Mouse (Mus musculus) layer of hippocampus, adult 9-10 months (tissue): ENCODE results near the gene Desi1.
"Not testable (repeated sequence)": the region's sequence is repeated elsewhere in the genome, so short reads cannot be mapped to it uniquely, and the experiment has no call there.

Source experiments
- DNase-seq: peaks from one replicate; pipeline ENCODE4 v3.0.0; 2022; ENCODE audit warnings: low spot score

Desi1 gene

GRCm38 (mm10) chr15:82017461-82017860 lies 16.2 kb downstream of the Desi1 start:
- DNase-seq, result no peak

DNA sequence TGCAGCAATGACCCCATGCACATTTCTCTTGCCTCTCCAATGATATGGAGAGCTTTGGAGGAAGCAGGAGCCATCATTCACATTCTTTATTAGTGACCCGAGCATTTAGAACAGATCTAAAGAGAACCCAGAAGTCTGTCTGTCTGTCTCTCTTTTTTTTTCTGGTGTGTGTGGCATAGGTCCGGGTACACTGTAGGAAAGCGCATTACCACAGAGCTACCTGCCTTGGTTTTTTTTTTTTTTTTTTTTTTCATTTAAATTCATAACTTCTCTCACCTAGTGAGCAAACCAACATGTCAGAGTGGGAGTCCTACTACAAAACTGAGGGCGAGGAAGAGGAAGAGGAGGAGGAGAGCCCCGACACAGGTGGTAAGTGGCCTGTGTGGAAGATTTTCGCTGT lies 16.8 kb downstream of the Desi1 start:
- no peak for DNase-seq

DNA sequence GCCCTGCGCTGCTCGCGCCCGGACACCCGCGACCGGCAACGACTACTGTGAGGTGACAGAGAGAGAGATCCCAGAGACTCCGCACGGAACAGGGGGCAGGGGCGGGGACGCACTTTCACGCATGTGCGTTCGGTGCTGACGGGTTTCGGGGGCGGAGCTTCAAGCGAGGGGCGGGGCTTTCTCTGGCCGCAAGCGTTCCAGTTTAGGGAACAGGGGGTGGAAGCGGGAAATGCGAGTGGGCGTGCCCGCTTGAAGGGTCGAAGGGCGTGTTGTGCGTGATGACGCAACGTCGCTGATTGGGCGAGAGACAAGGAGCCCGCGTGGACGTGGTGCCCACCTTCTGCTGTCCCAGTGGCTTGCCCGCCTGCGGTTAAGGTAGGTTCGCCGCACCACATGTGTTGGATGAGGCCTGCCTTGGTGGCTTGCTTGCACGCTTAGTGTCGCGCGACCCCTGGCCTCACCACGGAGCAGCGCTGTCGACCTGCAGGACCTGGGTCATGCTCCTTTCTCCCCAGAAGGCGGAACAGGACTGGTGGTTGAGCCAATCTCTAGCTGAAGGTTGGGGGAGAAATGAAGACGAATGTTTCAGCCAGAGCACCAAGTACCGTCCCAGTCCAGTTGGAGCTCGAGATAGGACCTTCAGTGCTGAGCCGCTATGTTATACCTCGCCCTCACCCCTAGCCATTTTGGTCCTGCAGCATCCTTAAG lies 17.4 kb downstream of the Desi1 start:
- DNase-seq, result peak; percentile 97

GRCm38 (mm10) chr15:82015392-82016100 lies 18.1 kb downstream of the Desi1 start:
- peak; percentile 11 for DNase-seq

DNA sequence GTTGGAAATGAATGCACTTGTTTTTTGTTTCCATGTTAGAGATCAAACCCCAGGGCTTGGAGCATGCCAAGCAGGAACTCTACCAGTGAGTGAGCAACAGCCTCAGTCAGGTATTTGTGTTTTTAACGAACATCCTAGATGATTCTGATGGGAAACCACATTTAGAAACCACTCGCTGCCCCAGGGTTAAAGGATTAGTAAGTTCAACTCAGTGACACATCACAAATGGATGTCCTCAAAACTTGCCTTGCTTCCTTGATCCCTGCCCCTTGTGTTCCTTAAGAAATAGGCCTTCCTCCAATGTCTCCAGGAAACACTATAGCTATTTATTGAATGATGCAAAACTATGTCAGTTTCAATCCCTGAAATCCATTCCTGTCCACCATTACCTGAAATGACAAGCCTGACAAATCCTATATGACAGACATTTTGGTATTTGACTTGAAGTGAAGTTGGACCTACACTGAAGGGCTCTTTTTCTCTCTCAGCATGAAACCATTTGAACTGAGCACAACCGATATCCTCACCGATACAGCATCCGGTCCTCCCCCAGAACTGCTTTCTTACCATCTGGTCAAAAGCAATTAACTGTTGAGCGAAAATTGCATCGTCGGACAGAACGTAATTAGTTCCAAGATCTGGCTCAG lies 18.8 kb downstream of the Desi1 start:
- no peak for DNase-seq

GRCm38 (mm10) chr15:82011947-82012346 lies 21.7 kb downstream of the Desi1 start:
- DNase-seq, result no peak

GRCm38 (mm10) chr15:82004257-82004656 lies 29.4 kb downstream of the Desi1 start:
- DNase-seq, result no peak

DNA sequence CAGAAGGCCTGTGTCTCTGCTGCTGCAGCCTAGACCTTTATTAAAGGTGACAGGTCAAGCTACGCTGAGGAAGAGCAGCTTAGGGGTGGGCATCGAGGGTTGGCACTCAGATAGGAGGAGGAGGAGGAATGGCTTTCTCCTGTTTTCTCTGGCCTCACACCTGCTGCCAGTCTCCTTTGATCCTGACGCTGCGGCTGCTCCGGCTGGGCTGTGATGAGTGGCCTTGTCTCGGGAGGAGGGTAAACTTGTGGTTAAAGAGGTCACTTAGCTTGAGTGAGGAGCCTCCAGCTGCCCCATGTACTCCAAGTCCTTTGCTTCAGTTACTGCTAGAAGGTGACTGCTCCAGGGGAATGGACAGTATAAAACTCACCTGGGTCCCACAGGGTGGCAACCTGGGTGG lies 39.7 kb downstream of the Desi1 start:
- no peak for DNase-seq

DNA sequence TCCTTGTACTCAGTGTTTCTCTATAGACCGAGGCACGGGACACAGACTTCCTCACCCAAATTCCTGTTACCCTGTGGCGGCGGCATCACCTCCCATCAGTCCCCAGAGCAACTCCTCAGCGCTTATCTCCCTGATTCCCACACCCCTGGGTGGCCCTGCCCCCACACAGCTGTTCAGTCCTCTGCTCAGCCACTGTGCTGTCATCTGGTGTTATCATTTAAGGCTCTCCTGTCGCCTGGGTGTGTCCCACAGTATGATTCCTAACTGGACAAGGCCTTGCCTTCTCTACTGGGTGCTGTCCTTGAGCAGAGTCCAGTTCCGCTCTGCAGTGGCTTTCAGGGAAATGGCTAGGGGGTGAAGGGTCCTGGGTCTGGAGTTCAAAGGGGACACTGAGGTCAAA lies 43.1 kb downstream of the Desi1 start:
- DNase-seq, result no peak

DNA sequence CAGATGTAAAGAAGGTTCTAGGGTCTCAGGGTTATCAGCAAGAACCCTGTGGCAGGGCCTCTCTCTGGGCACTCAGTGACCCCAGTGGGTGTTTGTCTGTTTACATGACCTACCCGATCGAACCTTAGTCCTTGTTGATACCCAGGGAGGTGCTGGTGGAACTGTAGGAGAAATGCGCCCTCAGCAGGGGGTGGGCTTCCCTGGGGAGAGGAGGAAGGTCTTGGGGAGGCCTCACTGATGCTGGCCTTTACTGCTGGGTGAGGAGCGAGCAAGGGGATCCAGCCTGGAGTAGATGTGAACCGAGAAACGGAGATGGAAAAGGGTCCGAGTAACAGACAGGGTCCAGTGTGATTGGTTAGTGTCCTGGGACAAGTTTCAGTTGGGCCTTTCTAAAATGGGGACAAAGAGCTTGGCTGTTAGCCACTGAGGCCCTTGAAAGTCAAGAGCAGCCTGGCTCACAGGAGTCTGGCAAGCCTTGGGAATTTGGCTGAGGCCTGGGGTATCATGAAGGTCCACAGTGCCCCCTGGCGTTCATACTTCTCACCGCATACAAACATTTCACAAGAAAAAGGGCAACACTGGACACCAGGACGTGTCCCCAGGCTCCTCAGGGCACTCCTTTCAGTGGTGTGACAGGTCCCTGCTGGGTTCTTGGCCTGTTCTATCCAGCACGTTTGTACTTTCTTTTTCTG lies 44.1 kb downstream of the Desi1 start:
- peak; percentile 79 for DNase-seq

DNA sequence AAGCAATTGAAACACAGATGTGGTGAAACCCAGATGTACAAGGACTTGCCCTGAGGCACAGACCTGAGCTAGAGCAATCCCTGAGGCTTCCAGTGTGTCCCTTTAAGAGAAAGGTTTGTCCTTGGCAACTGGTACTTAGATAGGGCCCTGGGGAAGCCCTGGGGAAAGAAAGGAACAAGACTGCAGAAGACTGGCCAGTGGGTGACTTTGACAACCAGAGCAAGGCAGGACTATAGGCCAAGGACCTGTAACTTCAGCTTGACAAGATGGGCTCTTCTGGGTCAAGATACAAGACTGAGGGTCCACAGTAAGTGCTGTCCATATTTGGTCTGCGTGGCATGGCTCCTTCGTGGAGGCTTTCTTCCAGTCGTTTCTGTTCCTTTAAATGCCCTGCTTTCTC lies 46.0 kb downstream of the Desi1 start, which contains the start of gene Xrcc6:
Gene Xrcc6, plus strand, starts transcription at position 190 of the 400 bp plus-strand sequence.
- DNase-seq, result no peak

- no peak for DNase-seq
Observed at GRCm38 (mm10) chr15:81985267-81986161, 48.1 kb downstream of the Desi1 start.

- DNase-seq, result no peak
Observed at GRCm38 (mm10) chr15:81982173-81982572, 51.5 kb downstream of the Desi1 start.

GRCm38 (mm10) chr15:81980321-81980720 lies 53.3 kb downstream of the Desi1 start, which contains the start of gene 1700029P11Rik:
Gene 1700029P11Rik (plus strand): TSS chr15:81980540.
- DNase-seq, result no peak

- DNase-seq, result not testable (repeated sequence)
Observed at GRCm38 (mm10) chr15:81975156-81975555, 58.5 kb downstream of the Desi1 start.

GRCm38 (mm10) chr15:81970498-81970897 lies 63.2 kb downstream of the Desi1 start:
- not testable (repeated sequence) for DNase-seq

DNA sequence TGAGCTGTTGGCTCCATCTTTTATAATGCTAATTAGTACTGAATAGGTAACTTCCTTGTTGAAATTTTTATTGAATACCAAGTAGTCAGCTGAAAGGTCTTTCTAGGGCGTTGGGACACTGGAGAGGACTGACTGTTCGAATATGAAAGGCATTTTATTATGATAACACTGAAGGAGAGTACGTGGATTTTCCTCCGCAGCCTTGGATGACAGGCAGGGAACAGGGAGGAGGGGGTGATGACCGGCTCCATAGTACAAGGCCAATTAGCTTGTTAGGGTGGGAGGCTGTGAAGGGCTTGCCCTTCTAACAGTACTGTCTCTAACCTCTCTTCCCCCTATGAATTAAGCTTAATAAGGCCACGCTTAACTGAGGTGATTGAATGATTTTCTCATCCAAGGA lies 64.0 kb downstream of the Desi1 start:
- DNase-seq, result not testable (repeated sequence)

DNA sequence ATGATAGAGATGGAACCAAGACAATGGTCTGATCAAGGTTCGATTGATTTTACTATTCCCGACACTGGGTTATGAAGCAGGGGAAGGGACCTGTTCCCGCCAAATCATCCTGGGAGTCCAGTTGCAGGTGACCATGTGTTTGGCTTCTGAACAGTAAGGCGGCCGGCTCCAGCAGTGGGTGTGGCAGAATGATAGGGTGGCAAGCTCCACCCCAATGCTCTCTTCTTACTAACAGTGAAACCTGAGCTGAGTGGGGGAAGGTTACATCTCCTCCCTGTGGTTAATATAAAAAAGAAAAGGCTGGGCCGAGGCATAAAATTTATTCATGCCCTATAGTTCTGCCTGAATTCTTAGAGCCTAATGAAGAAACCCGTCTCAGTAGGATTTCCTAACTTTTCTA lies 64.5 kb downstream of the Desi1 start:
- DNase-seq, result no peak

- DNase-seq, result no peak
Observed at GRCm38 (mm10) chr15:81968447-81968846, 65.2 kb downstream of the Desi1 start.

- no peak for DNase-seq
Observed at GRCm38 (mm10) chr15:81967821-81968220, 65.8 kb downstream of the Desi1 start.
